Mouse (Mus musculus): ENCODE results near the gene Gm19426. TPM values are rescaled to one million over a fixed set of nuclear protein-coding genes. Genes with fewer than 3 reads are reported as not detected.
A peak's percentile ranks its signal among the peaks of the same experiment; 100 is the strongest.
"Not testable (repeated sequence)": the region's sequence is repeated elsewhere in the genome, so short reads cannot be mapped to it uniquely, and the experiment has no call there.

Gene Gm19426
- polyA plus RNA-seq, 1 experiment from 2014 or later, result 7.0 TPM

GRCm38 (mm10) chr2:84733579-84734300 is 9.7 kb downstream of the Gm19426 start, which contains the start of gene Ypel4:
Gene Ypel4 (plus strand): TSS chr2:84734058.
- peak within 1 kb of the TSS; percentile 89 for H3K9ac ChIP-seq
- H3K36me3 ChIP-seq, result no peaks in the 10 kb centered on the region
- 4% methylated on average over 8 of the region's 8 CpGs for WGBS
- peak within 1 kb of the TSS; percentile 64 for H3K4me3 ChIP-seq
- no peaks in the 10 kb centered on the region for H3K27me3 ChIP-seq
- peak; percentile 83 for ATAC-seq (ENCODE audit: low read depth)
- H3K9me3 ChIP-seq, result no peaks in the 10 kb centered on the region
- H3K27ac ChIP-seq (replicated peaks), result peak within 1 kb of the TSS; percentile 92
- H3K4me1 ChIP-seq (replicated peaks), result peaks cover 55% of the 10 kb centered on the region
- peak within 1 kb of the TSS; percentile 78 for H3K4me2 ChIP-seq

- 74% methylated on average over 1 of the region's 1 CpGs for WGBS
- Histone ChIP-seq H3K4me2 (no peak overlapping the region), H3K9ac (no peak overlapping the region), H3K4me1 (replicated peaks) (peaks cover 46% of the 10 kb centered on the region), H3K27ac (replicated peaks) (no peak overlapping the region), H3K27me3 (no peaks in the 10 kb centered on the region), H3K9me3 (no peaks in the 10 kb centered on the region), H3K36me3 (no peaks in the 10 kb centered on the region), H3K4me3 (no peak overlapping the region)
- ATAC-seq (ENCODE audit: low read depth), result no peak
Observed at GRCm38 (mm10) chr2:84732394-84732793, 11.1 kb downstream of the Gm19426 start.

- Histone ChIP-seq H3K4me1 (replicated peaks) (peaks cover 39% of the 10 kb centered on the region), H3K4me2 (no peak overlapping the region), H3K27ac (replicated peaks) (no peak overlapping the region), H3K36me3 (no peaks in the 10 kb centered on the region), H3K27me3 (no peaks in the 10 kb centered on the region), H3K4me3 (no peak overlapping the region), H3K9me3 (no peaks in the 10 kb centered on the region), H3K9ac (no peak overlapping the region)
- no peak for ATAC-seq (ENCODE audit: low read depth)
- 87% methylated on average over 3 of the region's 3 CpGs for WGBS
Observed at GRCm38 (mm10) chr2:84731206-84731605, 12.2 kb downstream of the Gm19426 start.

- WGBS, result 84% methylated on average over 5 of the region's 5 CpGs
Observed at GRCm38 (mm10) chr2:84728191-84728590, 15.3 kb downstream of the Gm19426 start.

GRCm38 (mm10) chr2:84727172-84727858 is 16.1 kb downstream of the Gm19426 start, which contains the start of gene Clp1:
Gene Clp1 (minus strand): TSS chr2:84727350.
- Histone ChIP-seq H3K4me1 (replicated peaks) (peaks cover 29% of the 10 kb centered on the region), H3K36me3 (peaks cover 21% of the 10 kb centered on the region), H3K27me3 (no peaks in the 10 kb centered on the region), H3K9ac (peak within 1 kb of the TSS; percentile 76), H3K9me3 (no peaks in the 10 kb centered on the region), H3K4me2 (peak within 1 kb of the TSS; percentile 95), H3K4me3 (peak within 1 kb of the TSS; percentile 62), H3K27ac (replicated peaks) (peak within 1 kb of the TSS; percentile 88)
- peak; percentile 95 for ATAC-seq (ENCODE audit: low read depth)
- under 1% methylated on average over 39 of the region's 39 CpGs for WGBS

More at GRCm38 (mm10) chr2:84728191-84728590, 15.3 kb downstream of the Gm19426 start:
- H3K4me3 ChIP-seq; ATAC-seq (ENCODE audit: low read depth); H3K27ac ChIP-seq (replicated peaks); H3K27me3 ChIP-seq; H3K9me3 ChIP-seq; H3K9ac ChIP-seq; H3K4me2 ChIP-seq: not testable (repeated sequence)
- peaks cover 16% of the 10 kb centered on the region for H3K36me3 ChIP-seq
- H3K4me1 ChIP-seq (replicated peaks), result peaks cover 32% of the 10 kb centered on the region

- Histone ChIP-seq H3K4me3 (peak overlapping the region; percentile 62), H3K4me1 (replicated peaks) (peaks cover 29% of the 10 kb centered on the region), H3K9me3 (no peaks in the 10 kb centered on the region), H3K27ac (replicated peaks) (0 out of 2 replicates have a peak overlapping the region, but pooled peaks have one; percentile 88), H3K36me3 (peaks cover 21% of the 10 kb centered on the region), H3K9ac (peak overlapping the region; percentile 76), H3K27me3 (no peaks in the 10 kb centered on the region), H3K4me2 (peak overlapping the region; percentile 95)
- 5% methylated on average over 9 of the region's 9 CpGs for WGBS
- peak; percentile 25 for ATAC-seq (ENCODE audit: low read depth)
Observed at GRCm38 (mm10) chr2:84726716-84727115, 16.7 kb downstream of the Gm19426 start.

- peaks cover 29% of the 10 kb centered on the region for H3K36me3 ChIP-seq
- peaks cover 29% of the 10 kb centered on the region for H3K4me1 ChIP-seq (replicated peaks)
- 97% methylated on average over 10 of the region's 10 CpGs for WGBS
- ATAC-seq (ENCODE audit: low read depth), result no peak
- no peak overlapping the region for H3K27ac ChIP-seq (replicated peaks)
- H3K4me2 ChIP-seq, result peak overlapping the region; percentile 95
- H3K9me3 ChIP-seq, result no peaks in the 10 kb centered on the region
- no peak overlapping the region for H3K9ac ChIP-seq
- no peaks in the 10 kb centered on the region for H3K27me3 ChIP-seq
- H3K4me3 ChIP-seq, result peak overlapping the region; percentile 62
Observed at GRCm38 (mm10) chr2:84725770-84726169, 17.7 kb downstream of the Gm19426 start.

- 97% methylated on average over 14 of the region's 14 CpGs for WGBS
- no peak overlapping the region for H3K4me2 ChIP-seq
- no peaks in the 10 kb centered on the region for H3K27me3 ChIP-seq
- no peak for ATAC-seq (ENCODE audit: low read depth)
- no peaks in the 10 kb centered on the region for H3K9me3 ChIP-seq
- peaks cover 29% of the 10 kb centered on the region for H3K36me3 ChIP-seq
- no peak overlapping the region for H3K9ac ChIP-seq
- no peak overlapping the region for H3K4me3 ChIP-seq
- peaks cover 29% of the 10 kb centered on the region for H3K4me1 ChIP-seq (replicated peaks)
- no peak overlapping the region for H3K27ac ChIP-seq (replicated peaks)
Observed at GRCm38 (mm10) chr2:84723856-84724255, 19.6 kb downstream of the Gm19426 start.

- Histone ChIP-seq H3K9me3 (no peaks in the 10 kb centered on the region), H3K27me3 (no peaks in the 10 kb centered on the region), H3K9ac (0 out of 2 replicates have a peak overlapping the region, but pooled peaks have one; percentile 2), H3K4me1 (replicated peaks) (peaks cover 27% of the 10 kb centered on the region), H3K36me3 (peaks cover 29% of the 10 kb centered on the region), H3K27ac (replicated peaks) (no peak overlapping the region), H3K4me2 (no peak overlapping the region), H3K4me3 (no peak overlapping the region)
- WGBS, result 58% methylated on average over 3 of the region's 3 CpGs
- no peak for ATAC-seq (ENCODE audit: low read depth)
Observed at GRCm38 (mm10) chr2:84721182-84721581, 22.3 kb downstream of the Gm19426 start.

- Histone ChIP-seq H3K27me3 (no peaks in the 10 kb centered on the region), H3K27ac (replicated peaks) (no peak overlapping the region), H3K4me1 (replicated peaks) (peaks cover 24% of the 10 kb centered on the region), H3K4me2 (no peak overlapping the region), H3K36me3 (peaks cover 28% of the 10 kb centered on the region), H3K9ac (no peak overlapping the region), H3K9me3 (no peaks in the 10 kb centered on the region), H3K4me3 (no peak overlapping the region)
- WGBS, result 90% methylated on average over 2 of the region's 2 CpGs
- ATAC-seq (ENCODE audit: low read depth), result no peak
Observed at GRCm38 (mm10) chr2:84720718-84721117, 22.7 kb downstream of the Gm19426 start.

- no peak for ATAC-seq (ENCODE audit: low read depth)
- H3K9me3 ChIP-seq, result no peaks in the 10 kb centered on the region
- 96% methylated on average over 4 of the region's 4 CpGs for WGBS
- H3K4me1 ChIP-seq (replicated peaks), result peaks cover 28% of the 10 kb centered on the region
- no peaks in the 10 kb centered on the region for H3K27me3 ChIP-seq
- H3K9ac ChIP-seq, result no peak overlapping the region
- H3K36me3 ChIP-seq, result peaks cover 8% of the 10 kb centered on the region; the same call in 1 of the 2 replicates
- no peak overlapping the region for H3K4me2 ChIP-seq
- no peak overlapping the region for H3K27ac ChIP-seq (replicated peaks)
- no peak overlapping the region for H3K4me3 ChIP-seq
Observed at GRCm38 (mm10) chr2:84717357-84717756, 26.1 kb downstream of the Gm19426 start.

All from neural tube, embryonic 13.5 days (tissue).